Mouse (Mus musculus) cerebellum, adult 2 months (tissue): Measurements from ENCODE around the gene Orai1. TPM values are rescaled to one million over a fixed set of nuclear protein-coding genes. Genes with fewer than 3 reads are reported as not detected.
"Not testable (repeated sequence)": the region's sequence is repeated elsewhere in the genome, so short reads cannot be mapped to it uniquely, and the experiment has no call there.

Source experiments
- DNase-seq, 2 experiments: peaks; one replicate each; pipeline ENCODE4 v3.0.0; 2021
- H3K27ac ChIP-seq: fragments of 200-500 bp; 2 replicates; pipeline ENCODE4 v1.5.1; 2012; ENCODE audit warnings: low read length, control low read depth, inconsistent platforms; ENCODE audit not compliant: insufficient read depth
- H3K27me3 ChIP-seq: fragments of 200-500 bp; 2 replicates; pipeline ENCODE4 v1.6.1; 2012; ENCODE audit warnings: inconsistent platforms, mild to moderate bottlenecking, low read length, moderate library complexity; ENCODE audit not compliant: control insufficient read depth, insufficient read depth
- H3K4me1 ChIP-seq: fragments of 200-500 bp; 2 replicates; pipeline ENCODE4 v1.6.1; 2011; ENCODE audit warnings: low read length; ENCODE audit not compliant: control insufficient read depth, insufficient read depth
- H3K4me3 ChIP-seq: fragments of 200-500 bp; replicated peaks from 2 replicates; pipeline ENCODE3; 2011; ENCODE audit warnings: mild to moderate bottlenecking, low read depth, low read length, control low read depth; ENCODE audit not compliant: insufficient read depth
- CTCF ChIP-seq: fragments of 200-500 bp; IDR thresholded peaks from 2 replicates; pipeline ENCODE4 v1.5.1; 2011; ENCODE audit warnings: low read depth, mild to moderate bottlenecking, control low read depth, low read length, moderate library complexity, borderline replicate concordance; ENCODE audit not compliant: insufficient read depth
- POLR2A ChIP-seq: fragments of 200-500 bp; IDR thresholded peaks from 2 replicates; pipeline ENCODE4 v1.6.1; 2011; ENCODE audit warnings: low read length, control low read depth, borderline replicate concordance; ENCODE audit not compliant: insufficient read depth
- WGBS: fragments of 180-500 bp; shearing (Covaris S2); methylation state at CpG from one replicate; pipeline ENCODE4 v1.1.7; 2018; 5-methylcytosine and 5-hydroxymethylcytosine counted together
- polyA plus RNA-seq: library from polyadenylated mRNA; depleted of rRNA; stranded (reverse); fragments of >200 nt; gene quantifications from 2 replicates; pipeline ENCODE4 v1.2.3, GENCODE M21; 2012; rRNA removed

The Orai1 gene
- 20.7 and 21.4 TPM in 2 replicates for polyA plus RNA-seq

DNA sequence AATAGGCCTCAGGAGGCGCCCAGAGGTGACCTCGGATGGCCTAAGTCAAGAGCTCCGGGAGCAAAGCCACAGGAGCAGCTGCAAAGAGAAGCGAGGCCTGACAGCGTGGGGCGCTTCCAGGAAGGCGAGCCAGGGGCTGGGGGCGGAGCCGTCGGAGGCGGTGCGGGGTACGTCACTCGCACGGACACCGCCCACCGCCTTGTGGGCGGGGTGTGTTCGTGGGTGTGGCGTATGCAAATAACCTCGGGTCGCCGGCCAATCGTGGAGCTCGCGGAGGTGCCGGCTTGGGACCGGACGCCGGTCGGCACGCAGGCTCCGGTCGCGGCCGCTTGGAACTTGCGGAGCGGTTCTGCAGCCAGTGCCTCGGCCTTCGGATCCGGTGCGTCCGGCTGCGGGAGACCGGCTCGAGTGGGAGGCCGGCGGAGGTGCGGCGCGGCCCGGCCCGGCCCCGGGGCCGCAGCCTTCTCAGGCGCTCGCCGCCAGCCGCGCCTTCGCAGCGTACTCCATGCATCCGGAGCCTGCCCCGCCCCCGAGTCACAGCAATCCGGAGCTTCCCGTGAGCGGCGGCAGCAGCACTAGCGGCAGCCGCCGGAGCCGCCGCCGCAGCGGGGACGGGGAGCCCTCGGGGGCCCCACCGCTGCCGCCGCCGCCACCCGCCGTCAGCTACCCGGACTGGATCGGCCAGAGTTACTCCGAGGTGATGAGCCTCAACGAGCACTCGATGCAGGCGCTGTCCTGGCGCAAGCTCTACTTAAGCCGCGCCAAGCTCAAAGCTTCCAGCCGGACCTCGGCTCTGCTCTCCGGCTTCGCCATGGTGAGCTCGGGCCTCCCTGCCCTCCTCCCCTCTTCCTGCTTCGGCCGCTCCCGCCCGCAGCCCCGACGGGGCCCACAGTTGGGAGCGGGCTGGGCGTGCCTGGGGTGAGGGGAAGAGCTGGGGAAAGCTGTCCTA, at the start of gene Orai1:
Gene Orai1, plus strand, starts transcription at position 322 of the 949 bp plus-strand sequence.
- DNase-seq: peak; percentile 98

DNA sequence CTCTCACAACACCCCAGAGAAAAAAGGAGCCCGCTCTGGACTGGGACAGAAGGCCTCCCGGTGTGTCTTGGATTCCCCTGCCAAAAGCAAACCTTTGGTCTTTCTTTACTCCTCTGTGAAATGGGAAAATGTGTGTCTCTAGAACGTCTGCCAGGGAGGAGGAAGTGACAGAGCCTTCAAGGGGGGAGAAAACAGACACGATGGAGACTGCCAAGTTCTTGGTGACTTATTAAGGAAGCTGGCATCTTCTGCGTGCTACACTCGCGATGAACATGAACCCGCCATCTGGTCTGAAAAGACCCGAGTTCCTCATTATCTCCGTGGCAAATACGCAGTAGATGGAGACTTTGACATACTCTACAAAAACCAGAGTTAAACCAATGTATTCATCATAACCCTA, 49.4 kb upstream of the Orai1 start:
- H3K4me3 ChIP-seq: no peak overlapping the region
- DNase-seq: peak; percentile 33 to 54
- WGBS: 17% methylated on average over 11 of the region's 11 CpGs
- TF ChIP-seq CTCF (no peak), POLR2A (no peak)
- no peak overlapping the region for H3K27ac ChIP-seq
- H3K4me1 ChIP-seq: peaks cover 8% of the 10 kb centered on the region; the same call in 1 of the 2 replicates
- no peaks in the 10 kb centered on the region for H3K27me3 ChIP-seq

More for the DNA sequence above, at the start of gene Orai1:
- Histone ChIP-seq H3K4me3 (peak within 1 kb of the TSS; percentile 71), H3K27ac (peak within 1 kb of the TSS; percentile 69), H3K27me3 (no peaks in the 10 kb centered on the region), H3K4me1 (peaks cover 8% of the 10 kb centered on the region)
- no peak for TF ChIP-seq CTCF
- TF ChIP-seq POLR2A: peak; percentile 65; the same call in 1 of the 2 replicates
- under 1% methylated on average over 106 of the region's 106 CpGs for WGBS

DNA sequence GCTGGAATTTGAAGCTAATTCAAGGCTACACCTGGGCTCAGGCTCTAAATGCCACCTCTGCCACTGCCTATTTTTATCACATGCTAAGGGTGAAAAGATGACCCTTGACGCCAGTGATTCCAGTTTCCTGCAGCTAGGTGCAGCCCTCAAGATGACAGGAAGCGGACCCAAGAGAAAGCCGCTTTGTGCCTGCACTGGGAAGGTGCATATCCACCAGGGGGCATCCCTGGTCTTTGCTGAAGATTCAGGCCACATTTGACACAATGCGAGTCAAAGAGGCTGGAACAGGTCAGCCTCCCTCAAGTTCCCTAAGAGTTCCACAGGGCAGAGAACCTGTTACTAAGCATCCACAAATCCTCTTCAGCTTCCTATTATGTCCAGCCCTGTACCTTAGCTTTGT, 46.6 kb upstream of the Orai1 start:
- TF ChIP-seq POLR2A (no peak), CTCF (peak; percentile 86)
- Histone ChIP-seq H3K27me3 (no peaks in the 10 kb centered on the region), H3K4me3 (no peak overlapping the region), H3K27ac (no peak overlapping the region), H3K4me1 (peaks cover 16% of the 10 kb centered on the region; the same call in 1 of the 2 replicates)
- peak; percentile 69 to 75 for DNase-seq
- 49% methylated on average over 4 of the region's 4 CpGs for WGBS

DNA sequence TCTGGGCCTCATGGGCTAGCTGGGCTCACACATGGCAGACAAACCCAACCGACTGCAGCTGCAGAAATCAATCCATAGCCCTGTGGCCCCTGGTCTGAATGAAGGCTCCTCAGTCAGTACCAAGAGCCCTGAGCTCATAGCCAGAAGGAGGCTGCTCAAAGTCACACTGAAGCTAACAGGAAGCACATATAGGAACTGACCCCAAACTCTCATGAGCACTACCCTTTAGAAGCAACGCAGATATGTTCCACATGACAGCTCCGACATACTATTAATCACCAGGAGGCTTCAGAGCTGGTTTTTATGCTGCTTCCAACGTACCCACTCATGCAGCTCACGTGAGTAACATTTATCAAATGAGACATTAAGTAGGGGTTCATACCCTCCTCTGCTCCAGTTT, 44.8 kb upstream of the Orai1 start:
- WGBS: 86% methylated on average over 5 of the region's 5 CpGs
- no peak overlapping the region for H3K27ac ChIP-seq
- DNase-seq: no peak

DNA sequence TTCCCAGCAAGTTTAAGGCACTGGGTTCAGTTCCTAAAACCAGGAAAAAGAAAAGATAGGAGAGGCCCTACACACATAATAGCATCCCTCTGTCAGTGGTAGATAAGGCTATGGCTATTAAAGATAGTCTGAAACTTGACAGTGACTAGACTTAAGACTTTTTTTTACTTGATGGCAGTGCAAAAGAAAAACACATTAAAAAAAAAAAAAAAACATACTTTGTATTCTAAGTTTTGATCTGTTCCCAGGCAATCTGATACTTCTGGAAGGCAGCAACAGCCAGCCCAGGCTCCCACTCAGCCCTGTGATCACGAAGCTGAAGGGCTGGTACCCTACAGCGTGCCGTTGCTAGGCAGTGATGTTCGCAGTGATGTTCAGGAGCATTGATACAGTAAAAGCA, 43.4 kb upstream of the Orai1 start:
- H3K27ac ChIP-seq: no peak overlapping the region
- 91% methylated on average over 4 of the region's 4 CpGs for WGBS
- H3K4me3 ChIP-seq: no peak overlapping the region
- no peak for DNase-seq
- TF ChIP-seq CTCF: no peak
- no peak for TF ChIP-seq POLR2A
- H3K27me3 ChIP-seq: no peaks in the 10 kb centered on the region
- H3K4me1 ChIP-seq: peaks cover 8% of the 10 kb centered on the region; the same call in 1 of the 2 replicates

More for the DNA sequence above, 44.8 kb upstream of the Orai1 start:
- H3K4me3 ChIP-seq: no peak overlapping the region
- H3K27me3 ChIP-seq: no peaks in the 10 kb centered on the region
- no peak for TF ChIP-seq CTCF
- TF ChIP-seq POLR2A: no peak
- H3K4me1 ChIP-seq: peaks cover 12% of the 10 kb centered on the region; the same call in 1 of the 2 replicates

DNA sequence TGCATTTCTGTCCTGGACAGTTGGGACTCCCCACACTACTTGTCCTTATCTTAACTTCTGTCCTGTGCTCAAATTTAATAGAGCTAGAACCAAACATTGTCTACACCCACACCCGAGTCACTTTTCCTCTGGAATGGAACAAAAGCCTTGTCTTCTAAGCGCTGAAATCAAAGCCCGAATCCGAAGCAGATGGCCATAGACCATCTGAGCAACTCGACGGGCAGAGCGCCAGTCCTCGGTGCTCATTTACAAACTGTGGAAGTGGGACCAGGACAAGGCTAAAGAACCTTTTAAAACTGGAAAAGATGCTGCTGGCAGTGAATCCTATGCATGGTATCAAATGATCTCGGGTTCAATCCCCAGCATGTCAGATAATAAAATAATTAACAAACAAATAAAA, 42.8 kb upstream of the Orai1 start:
- H3K27ac ChIP-seq: no peak overlapping the region
- no peak for TF ChIP-seq POLR2A
- no peak for TF ChIP-seq CTCF

DNA sequence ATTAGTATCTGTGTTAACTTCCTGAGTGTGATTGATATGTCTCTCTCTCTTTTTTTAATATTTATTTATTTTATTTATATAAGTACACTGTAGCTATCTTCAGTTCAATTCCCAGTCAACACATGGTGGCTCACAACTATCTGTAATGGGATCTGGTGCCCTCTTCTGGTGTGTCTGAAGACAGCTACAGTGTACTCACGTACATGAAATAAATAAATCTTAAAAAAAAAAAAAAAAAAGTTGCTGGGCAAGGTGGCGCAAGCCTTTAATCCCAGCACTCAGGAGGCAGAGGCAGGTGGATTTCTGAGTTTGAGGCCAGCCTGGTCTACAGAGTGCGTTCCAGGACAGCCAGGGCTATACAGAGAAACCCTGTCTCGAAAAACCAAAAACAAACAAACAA, 40.2 kb upstream of the Orai1 start:
- H3K4me3 ChIP-seq, H3K27ac ChIP-seq, DNase-seq, H3K27me3 ChIP-seq: not testable (repeated sequence)
- WGBS: 88% methylated on average over 4 of the region's 4 CpGs
- peaks cover 11% of the 10 kb centered on the region; the same call in 1 of the 2 replicates for H3K4me1 ChIP-seq

More for the DNA sequence above, 42.8 kb upstream of the Orai1 start:
- Histone ChIP-seq H3K4me3 (no peak overlapping the region), H3K4me1 (peaks cover 8% of the 10 kb centered on the region; the same call in 1 of the 2 replicates), H3K27me3 (no peaks in the 10 kb centered on the region)
- WGBS: 9% methylated on average over 9 of the region's 9 CpGs
- DNase-seq: peak; percentile 79 to 83

DNA sequence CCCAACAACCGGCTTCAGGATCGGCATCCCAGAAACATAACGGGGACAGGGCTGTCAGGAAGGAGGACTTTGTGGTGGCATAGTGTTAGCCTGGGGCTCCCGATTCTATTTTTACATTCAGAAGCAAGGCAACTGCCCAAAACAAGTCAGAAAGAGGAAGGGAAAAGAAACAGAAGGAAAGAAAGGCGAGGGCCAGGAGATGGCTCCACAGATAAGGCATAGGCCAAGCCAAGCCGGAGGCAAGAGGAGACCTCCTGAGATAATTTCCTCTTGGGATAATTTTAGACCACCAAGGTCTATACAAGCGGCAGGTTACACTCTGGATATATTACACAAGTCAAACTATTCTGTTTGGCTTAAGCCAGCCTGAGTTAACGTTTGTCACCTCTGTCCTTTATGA, 35.9 kb upstream of the Orai1 start:
- TF ChIP-seq CTCF (no peak), POLR2A (no peak)
- Histone ChIP-seq H3K27me3 (no peaks in the 10 kb centered on the region), H3K4me1 (peaks cover 3% of the 10 kb centered on the region; the same call in 1 of the 2 replicates), H3K27ac (no peak overlapping the region), H3K4me3 (no peak overlapping the region)
- DNase-seq: no peak
- WGBS: 51% methylated on average over 8 of the region's 8 CpGs
